Mouse (Mus musculus) embryonic facial prominence, embryonic 15.5 days (tissue): Measurements from ENCODE around the gene Rasl12. TPM values are rescaled to one million over a fixed set of nuclear protein-coding genes. Genes with fewer than 3 reads are reported as not detected.

Source experiments
- ATAC-seq: fragments of 200-750 bp; cut with Nextera tagmentation; 2 replicates; pipeline ENCODE4 v1.8.0; 2017; ENCODE audit warnings: low read depth, moderate TSS enrichment; ENCODE audit not compliant: insufficient number of reproducible peaks, low FRiP score, low TSS enrichment
- H3K27ac ChIP-seq: fragments of 300-500 bp; sonication (generic); replicated peaks from 2 replicates; pipeline ENCODE4 v1.5.1; 2015; ENCODE audit warnings: mild to moderate bottlenecking, inconsistent platforms
- H3K27me3 ChIP-seq: fragments of 300-500 bp; sonication (generic); 2 replicates; pipeline ENCODE4 v1.6.1; 2015; ENCODE audit warnings: inconsistent platforms
- H3K36me3 ChIP-seq: fragments of 300-500 bp; sonication (generic); 2 replicates; pipeline ENCODE4 v1.6.1; 2015; ENCODE audit warnings: mild to moderate bottlenecking, inconsistent platforms
- H3K4me1 ChIP-seq: fragments of 300-500 bp; sonication (generic); 2 replicates; pipeline ENCODE4 v1.6.1; 2015; ENCODE audit warnings: inconsistent platforms
- H3K4me2 ChIP-seq: fragments of 300-500 bp; sonication (generic); replicated peaks from 2 replicates; pipeline ENCODE4 v1.6.1; 2015; ENCODE audit warnings: mild to moderate bottlenecking, inconsistent platforms
- H3K4me3 ChIP-seq: fragments of 300-500 bp; sonication (generic); replicated peaks from 2 replicates; pipeline ENCODE4 v1.5.1; 2015; ENCODE audit warnings: mild to moderate bottlenecking, inconsistent platforms
- H3K9ac ChIP-seq: fragments of 300-500 bp; sonication (generic); 2 replicates; pipeline ENCODE4 v1.6.1; 2015; ENCODE audit warnings: inconsistent platforms
- H3K9me3 ChIP-seq: fragments of 300-500 bp; sonication (generic); replicated peaks from 2 replicates; pipeline ENCODE4 v1.6.1; 2016; ENCODE audit warnings: inconsistent platforms
- WGBS: fragments of 180-500 bp; shearing (Covaris S2); methylation state at CpG from one replicate; pipeline ENCODE4 v1.1.7; 2015; 5-methylcytosine and 5-hydroxymethylcytosine counted together
- polyA plus RNA-seq: library from polyadenylated mRNA; unstranded; fragments of >200 nt; fragmentation: Nextera tagmentation; extraction: Ambion mirVana; gene quantifications from 2 replicates; pipeline ENCODE4 v1.2.1, GENCODE M21; 2015

Gene Rasl12
- polyA plus RNA-seq, 1 experiment from 2014 or later, result 8.7 TPM

DNA sequence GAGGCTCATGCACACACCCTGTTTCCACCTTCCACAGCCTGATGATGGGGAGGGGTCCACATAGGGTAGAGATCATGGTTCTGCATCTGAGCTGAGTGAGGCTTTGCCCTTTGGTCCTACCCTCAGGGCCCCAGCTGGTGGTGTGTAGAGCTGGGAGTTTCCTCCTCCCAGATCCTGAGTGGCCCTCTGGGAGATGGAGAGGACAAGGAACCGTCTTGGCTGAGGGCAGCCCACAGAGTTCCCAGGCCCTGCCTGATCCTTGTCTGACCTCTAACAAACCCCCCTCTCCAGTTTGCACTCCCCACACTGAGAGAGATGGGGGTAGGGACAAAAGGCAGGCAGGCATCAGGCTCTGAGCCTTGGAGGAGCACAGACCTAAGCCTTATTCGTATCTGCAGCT is 3.9 kb upstream of the Rasl12 start:
- peaks cover 34% of the 10 kb centered on the region for H3K27me3 ChIP-seq
- 62% methylated on average over 2 of the region's 2 CpGs for WGBS
- no peak overlapping the region for H3K4me2 ChIP-seq
- no peak overlapping the region for H3K4me3 ChIP-seq
- H3K4me1 ChIP-seq, result peaks cover 21% of the 10 kb centered on the region
- no peaks in the 10 kb centered on the region for H3K9me3 ChIP-seq
- no peak overlapping the region for H3K9ac ChIP-seq
- no peaks in the 10 kb centered on the region for H3K36me3 ChIP-seq
- no peak for ATAC-seq
- no peak overlapping the region for H3K27ac ChIP-seq

DNA sequence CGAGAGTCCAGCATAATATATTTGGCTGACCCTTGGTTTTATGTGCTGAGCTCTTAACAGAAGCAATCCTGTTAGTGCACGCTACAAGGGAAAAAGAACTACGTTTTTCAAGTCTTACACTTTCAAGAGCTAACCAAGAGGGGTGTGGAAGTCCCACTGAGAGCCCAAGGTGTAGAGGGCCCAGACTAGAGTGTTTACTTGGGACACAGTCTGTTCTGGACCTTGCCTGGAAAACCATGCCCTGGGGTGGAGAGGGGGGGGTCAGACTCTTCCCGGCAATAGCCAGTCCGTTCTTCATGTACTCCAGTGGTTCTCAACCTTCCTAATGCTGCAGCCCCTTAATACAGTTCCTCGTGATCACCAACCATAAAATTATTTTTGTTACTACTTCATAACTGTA is 1.6 kb downstream of the Rasl12 start:
- WGBS, result 85% methylated on average over 6 of the region's 6 CpGs
- H3K9ac ChIP-seq, result no peak overlapping the region
- H3K27ac ChIP-seq, result no peak overlapping the region
- H3K4me1 ChIP-seq, result peaks cover 15% of the 10 kb centered on the region
- H3K4me2 ChIP-seq, result no peak overlapping the region
- no peak overlapping the region for H3K4me3 ChIP-seq
- ATAC-seq, result no peak
- H3K9me3 ChIP-seq, result no peaks in the 10 kb centered on the region
- H3K36me3 ChIP-seq, result no peaks in the 10 kb centered on the region
- H3K27me3 ChIP-seq, result no peaks in the 10 kb centered on the region

DNA sequence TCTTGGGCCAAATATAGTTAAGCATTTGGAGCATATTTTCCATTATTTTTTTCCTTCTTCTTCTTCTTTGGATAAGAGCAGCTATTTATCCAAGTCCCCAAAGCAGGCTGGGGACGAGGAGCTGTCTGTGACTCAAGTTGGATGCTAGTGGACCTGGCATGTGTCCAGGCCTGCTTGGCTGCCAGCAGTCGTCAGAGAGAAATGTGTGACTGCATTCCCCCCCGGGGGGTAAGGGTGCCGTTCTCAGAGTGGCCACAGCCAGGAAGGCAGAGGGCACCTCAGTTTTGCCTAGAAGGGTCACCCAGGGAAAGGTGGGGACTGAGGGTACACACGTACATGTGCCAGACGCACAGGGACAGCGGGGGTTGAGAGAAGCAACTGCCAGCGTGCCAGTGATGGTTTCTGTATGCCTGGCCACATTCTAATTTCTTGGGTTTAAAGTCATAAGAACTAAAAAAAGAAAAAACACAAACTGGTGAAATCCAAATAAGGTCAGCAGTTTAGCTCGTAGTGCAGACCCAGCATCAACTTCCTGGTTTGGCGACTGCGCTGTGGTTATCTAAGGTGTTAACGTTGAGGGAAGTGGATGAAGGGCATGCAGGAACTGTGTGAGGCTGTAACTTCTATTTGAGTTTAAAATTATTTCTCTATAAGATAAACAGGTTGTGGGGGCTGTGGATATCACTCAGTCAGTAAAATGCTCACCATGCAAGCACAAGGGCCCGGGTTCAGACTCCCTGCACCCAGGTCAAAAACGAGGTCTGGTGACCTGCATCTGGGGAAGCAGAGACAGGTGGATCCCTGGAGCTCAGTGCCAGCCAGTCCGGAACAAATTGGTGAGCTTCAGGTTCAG is 6.3 kb downstream of the Rasl12 start:
- Histone ChIP-seq H3K9ac (no peak overlapping the region), H3K27ac (no peak overlapping the region), H3K27me3 (no peaks in the 10 kb centered on the region), H3K4me2 (no peak overlapping the region), H3K4me1 (0 out of 2 replicates have a peak, but pooled peaks cover 3% of the 10 kb centered on the region), H3K4me3 (no peak overlapping the region), H3K36me3 (no peaks in the 10 kb centered on the region), H3K9me3 (no peaks in the 10 kb centered on the region)
- ATAC-seq, result no peak
- whole genome bisulfite sequencing, result 61% methylated on average over 15 of the region's 15 CpGs

DNA sequence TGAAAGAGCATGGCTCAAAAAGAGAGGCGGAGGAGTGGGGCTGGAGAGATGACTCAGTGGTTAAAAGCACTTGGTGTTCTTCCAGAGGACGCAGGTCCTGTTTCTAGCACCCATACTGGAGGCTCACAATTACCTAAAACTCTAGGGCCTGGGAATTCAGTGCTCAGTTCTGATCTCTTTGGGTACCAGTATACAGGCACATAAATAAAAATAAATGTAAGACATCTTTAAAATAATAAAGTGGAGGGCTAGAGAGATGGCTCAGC is 6.8 kb downstream of the Rasl12 start:
- Histone ChIP-seq H3K4me1 (0 out of 2 replicates have a peak, but pooled peaks cover 3% of the 10 kb centered on the region), H3K4me3 (no peak overlapping the region), H3K4me2 (no peak overlapping the region), H3K9ac (no peak overlapping the region), H3K36me3 (no peaks in the 10 kb centered on the region), H3K9me3 (no peaks in the 10 kb centered on the region), H3K27me3 (no peaks in the 10 kb centered on the region), H3K27ac (no peak overlapping the region)
- ATAC-seq, result no peak
- WGBS, result 74% methylated on average over 2 of the region's 2 CpGs

DNA sequence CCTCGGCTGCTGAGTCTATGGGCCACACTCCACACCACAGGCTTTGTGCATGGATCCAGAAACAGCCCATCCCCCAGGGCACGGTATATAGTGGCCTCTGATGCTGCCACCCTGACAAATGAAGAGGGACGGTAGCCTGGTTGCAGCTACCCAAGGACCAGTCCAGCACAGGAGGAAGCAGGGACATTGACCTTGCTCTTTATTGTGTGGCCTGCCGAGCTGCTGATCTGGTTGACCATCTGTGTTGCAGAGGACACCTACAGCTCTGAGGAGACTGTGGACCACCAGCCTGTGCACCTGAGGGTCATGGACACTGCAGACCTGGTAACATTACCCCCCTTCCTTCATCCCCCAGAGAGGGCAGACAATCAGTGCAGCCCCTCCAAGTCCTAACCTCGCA is 9.0 kb downstream of the Rasl12 start:
- Histone ChIP-seq H3K4me1 (0 out of 2 replicates have a peak, but pooled peaks cover 3% of the 10 kb centered on the region), H3K9me3 (no peaks in the 10 kb centered on the region), H3K27ac (no peak overlapping the region), H3K27me3 (no peaks in the 10 kb centered on the region), H3K36me3 (no peaks in the 10 kb centered on the region), H3K4me2 (no peak overlapping the region), H3K9ac (no peak overlapping the region), H3K4me3 (no peak overlapping the region)
- no peak for ATAC-seq
- 80% methylated on average over 5 of the region's 5 CpGs for WGBS

DNA sequence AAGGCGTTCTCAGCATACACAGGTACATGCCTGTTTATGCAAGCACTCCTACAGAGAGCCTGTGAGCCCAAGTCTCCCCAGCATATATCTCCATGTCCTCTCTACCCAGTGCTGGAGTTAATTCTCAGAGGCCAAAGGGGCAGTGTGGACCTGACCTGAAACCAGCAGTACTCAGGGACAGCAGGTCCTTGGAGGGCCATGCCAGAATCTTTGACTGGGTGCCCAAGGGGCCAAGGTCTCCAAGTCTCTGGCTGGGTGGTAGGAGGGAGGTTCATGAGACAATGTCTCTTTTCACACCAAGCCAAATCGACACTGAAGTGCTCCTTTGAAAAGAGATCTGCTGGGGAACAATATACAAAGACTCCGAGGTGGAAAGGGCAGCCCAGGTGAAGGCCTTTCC is 9.6 kb downstream of the Rasl12 start:
- 69% methylated on average over 3 of the region's 3 CpGs for WGBS
- Histone ChIP-seq H3K4me3 (no peak overlapping the region), H3K4me1 (0 out of 2 replicates have a peak, but pooled peaks cover 3% of the 10 kb centered on the region), H3K36me3 (no peaks in the 10 kb centered on the region), H3K27me3 (no peaks in the 10 kb centered on the region), H3K9me3 (no peaks in the 10 kb centered on the region), H3K9ac (no peak overlapping the region), H3K27ac (no peak overlapping the region), H3K4me2 (no peak overlapping the region)
- ATAC-seq, result no peak

- H3K4me2 ChIP-seq, result no peak overlapping the region
- no peaks in the 10 kb centered on the region for H3K27me3 ChIP-seq
- no peak overlapping the region for H3K4me3 ChIP-seq
- H3K9ac ChIP-seq, result no peak overlapping the region
- ATAC-seq, result no peak
- H3K36me3 ChIP-seq, result no peaks in the 10 kb centered on the region
- no peaks in the 10 kb centered on the region for H3K9me3 ChIP-seq
- 0 out of 2 replicates have a peak, but pooled peaks cover 3% of the 10 kb centered on the region for H3K4me1 ChIP-seq
- H3K27ac ChIP-seq, result no peak overlapping the region
- WGBS, result 51% methylated on average over 5 of the region's 5 CpGs
Observed at GRCm38 (mm10) chr9:65408871-65409295, 10.6 kb downstream of the Rasl12 start.

GRCm38 (mm10) chr9:65410378-65410777 is 12.1 kb downstream of the Rasl12 start:
- Histone ChIP-seq H3K4me2 (no peak overlapping the region), H3K9me3 (no peaks in the 10 kb centered on the region), H3K36me3 (no peaks in the 10 kb centered on the region), H3K4me1 (no peaks in the 10 kb centered on the region), H3K4me3 (no peak overlapping the region), H3K27ac (no peak overlapping the region), H3K9ac (no peak overlapping the region), H3K27me3 (no peaks in the 10 kb centered on the region)
- ATAC-seq, result no peak
- WGBS, result 93% methylated on average over 8 of the region's 8 CpGs

DNA sequence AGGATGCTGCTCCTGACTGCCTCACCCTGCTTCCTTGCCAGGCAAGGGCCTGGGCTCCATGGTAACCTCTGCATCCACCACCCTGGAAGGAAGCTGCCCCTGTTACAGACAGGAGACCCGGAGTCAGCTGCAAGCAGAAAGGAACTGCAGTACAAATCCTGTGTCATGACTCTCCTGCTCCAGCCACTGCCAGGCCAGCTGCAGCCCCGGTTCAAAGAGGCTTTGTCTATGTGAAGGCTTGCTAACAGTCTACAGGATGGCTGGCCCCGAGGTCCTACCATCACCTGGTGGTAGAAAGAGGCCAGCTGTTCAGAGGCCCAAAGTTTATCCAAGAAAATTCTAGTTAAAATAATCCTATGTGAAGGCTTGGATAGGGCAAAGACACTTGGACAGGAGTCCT is 13.0 kb downstream of the Rasl12 start:
- no peak overlapping the region for H3K4me3 ChIP-seq
- H3K36me3 ChIP-seq, result no peaks in the 10 kb centered on the region
- no peak overlapping the region for H3K27ac ChIP-seq
- no peak for ATAC-seq
- no peaks in the 10 kb centered on the region for H3K9me3 ChIP-seq
- no peak overlapping the region for H3K9ac ChIP-seq
- H3K27me3 ChIP-seq, result no peaks in the 10 kb centered on the region
- no peaks in the 10 kb centered on the region for H3K4me1 ChIP-seq
- H3K4me2 ChIP-seq, result no peak overlapping the region
- 64% methylated on average over 3 of the region's 3 CpGs for WGBS

DNA sequence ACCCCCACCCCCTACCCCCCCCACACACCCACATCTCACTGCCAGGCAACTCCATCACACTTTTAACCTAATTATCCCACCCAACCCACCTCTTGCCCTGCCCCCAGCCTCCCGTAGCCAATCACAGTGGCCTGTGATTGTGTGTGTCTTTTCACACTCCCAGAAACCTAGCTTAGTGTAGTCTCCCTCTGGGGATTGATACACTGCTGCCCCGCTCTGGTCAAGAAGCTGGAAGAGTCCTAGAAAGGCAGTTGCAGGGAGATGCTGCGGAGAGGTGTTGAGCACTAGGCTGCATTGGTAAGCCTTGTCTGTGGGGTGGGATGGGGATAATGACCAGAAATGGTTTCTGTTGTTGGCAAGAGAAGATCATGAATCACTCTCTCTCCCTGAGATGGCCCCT is 19.4 kb downstream of the Rasl12 start:
- H3K27me3 ChIP-seq, result no peaks in the 10 kb centered on the region
- no peak overlapping the region for H3K9ac ChIP-seq
- WGBS, result 62% methylated on average over 3 of the region's 3 CpGs
- H3K4me2 ChIP-seq, result no peak overlapping the region
- H3K36me3 ChIP-seq, result no peaks in the 10 kb centered on the region
- no peaks in the 10 kb centered on the region for H3K4me1 ChIP-seq
- no peak overlapping the region for H3K4me3 ChIP-seq
- no peak for ATAC-seq
- no peak overlapping the region for H3K27ac ChIP-seq
- H3K9me3 ChIP-seq, result no peaks in the 10 kb centered on the region

DNA sequence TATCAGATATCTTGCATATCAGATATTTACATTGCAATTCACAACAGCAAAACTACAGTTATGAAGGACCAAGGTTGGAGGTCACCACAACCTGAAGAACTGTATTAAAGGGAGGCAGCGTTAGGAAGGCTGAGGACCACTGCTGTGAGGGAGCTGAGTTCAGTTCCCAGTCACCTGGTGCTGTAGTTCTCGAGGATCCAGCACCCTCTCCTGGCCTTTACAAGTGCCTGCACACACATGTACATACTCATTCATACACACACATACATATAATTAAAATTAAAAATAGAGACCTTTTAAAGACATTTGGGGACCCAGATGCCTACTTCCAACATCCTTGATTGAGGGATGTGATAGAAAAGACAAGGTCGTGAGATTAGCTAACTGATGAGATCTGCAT is 21.3 kb downstream of the Rasl12 start:
- no peak for ATAC-seq
- Histone ChIP-seq H3K4me3 (no peak overlapping the region), H3K4me2 (no peak overlapping the region), H3K36me3 (no peaks in the 10 kb centered on the region), H3K9me3 (no peaks in the 10 kb centered on the region), H3K27me3 (no peaks in the 10 kb centered on the region), H3K27ac (no peak overlapping the region), H3K9ac (no peak overlapping the region), H3K4me1 (no peaks in the 10 kb centered on the region)
- WGBS, result 68% methylated on average over 3 of the region's 3 CpGs
